Mouse (Mus musculus) spleen, adult 2 months (tissue): ENCODE data around the gene Wdr93.

Experiments used
- CTCF ChIP-seq: fragments of 200-500 bp; IDR thresholded peaks from 2 replicates; pipeline ENCODE4 v1.5.1; 2011; ENCODE audit warnings: mild to moderate bottlenecking, inconsistent platforms; ENCODE audit not compliant: insufficient read depth, insufficient read length, insufficient replicate concordance; ENCODE audit errors: extremely low read depth
- POLR2A ChIP-seq: fragments of 200-500 bp; IDR thresholded peaks from 2 replicates; pipeline ENCODE4 v1.6.1; 2011; ENCODE audit warnings: low read depth, low read length, inconsistent platforms

DNA sequence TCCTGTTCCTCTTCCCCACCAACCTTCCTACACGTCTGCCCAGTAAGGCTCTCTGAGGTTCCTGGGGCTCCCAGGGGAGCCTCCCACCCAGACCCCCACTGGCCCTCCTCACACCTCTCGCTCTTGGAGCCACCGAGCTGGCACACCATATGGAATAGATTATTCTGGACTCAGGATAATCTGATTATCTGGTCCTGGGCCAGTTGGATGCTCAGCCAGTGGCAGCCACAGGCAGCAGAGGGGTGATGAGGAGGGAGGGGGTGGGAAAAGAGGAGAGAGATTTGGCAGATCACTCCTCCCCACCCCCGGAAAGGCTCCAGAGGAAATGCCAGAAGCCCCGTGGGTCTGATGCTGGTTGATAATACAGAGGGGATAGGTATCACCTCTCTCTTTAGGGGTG is 55.6 kb downstream of the Wdr93 start:
- TF ChIP-seq POLR2A (no peak), CTCF (no peak)
